Mouse (Mus musculus) heart, embryonic 12.5 days (tissue): ENCODE results near the gene Fam160b1. TPM values are rescaled to one million over a fixed set of nuclear protein-coding genes. Genes with fewer than 3 reads are reported as not detected.

Experiments used
- ATAC-seq: fragments of 200-750 bp; cut with Nextera tagmentation; 2 replicates; pipeline ENCODE4 v1.8.0; 2017; ENCODE audit warnings: moderate TSS enrichment, moderate library complexity; ENCODE audit not compliant: insufficient number of reproducible peaks, low FRiP score
- H3K27ac ChIP-seq: fragments of 300-500 bp; sonication (generic); 2 replicates; pipeline ENCODE4 v1.5.1; 2016; ENCODE audit warnings: mild to moderate bottlenecking, moderate library complexity; ENCODE audit not compliant: poor library complexity, severe bottlenecking
- H3K27me3 ChIP-seq: fragments of 300-500 bp; sonication (generic); replicated peaks from 2 replicates; pipeline ENCODE4 v1.6.1; 2016; ENCODE audit warnings: mild to moderate bottlenecking, moderate library complexity
- H3K36me3 ChIP-seq: fragments of 300-500 bp; sonication (generic); 2 replicates; pipeline ENCODE4 v1.6.1; 2016; ENCODE audit warnings: mild to moderate bottlenecking, moderate library complexity
- H3K4me1 ChIP-seq: fragments of 300-500 bp; sonication (generic); replicated peaks from 2 replicates; pipeline ENCODE4 v1.6.1; 2016; ENCODE audit warnings: mild to moderate bottlenecking
- H3K4me2 ChIP-seq: fragments of 300-500 bp; sonication (generic); 2 replicates; pipeline ENCODE4 v1.6.1; 2016; ENCODE audit warnings: mild to moderate bottlenecking, moderate library complexity
- H3K4me3 ChIP-seq: fragments of 300-500 bp; sonication (generic); 2 replicates; pipeline ENCODE4 v1.5.1; 2016; ENCODE audit warnings: mild to moderate bottlenecking
- H3K9ac ChIP-seq: fragments of 300-500 bp; sonication (generic); 2 replicates; pipeline ENCODE4 v1.6.1; 2016; ENCODE audit warnings: mild to moderate bottlenecking, moderate library complexity
- H3K9me3 ChIP-seq: fragments of 300-500 bp; sonication (generic); replicated peaks from 2 replicates; pipeline ENCODE4 v1.6.1; 2016; ENCODE audit warnings: mild to moderate bottlenecking, moderate library complexity
- WGBS: fragments of 180-500 bp; shearing (Covaris S2); methylation state at CpG from one replicate; pipeline ENCODE4 v1.1.7; 2016; 5-methylcytosine and 5-hydroxymethylcytosine counted together
- polyA plus RNA-seq: library from polyadenylated mRNA; unstranded; fragments of >200 nt; fragmentation: Nextera tagmentation; extraction: Ambion mirVana; gene quantifications from 2 replicates; pipeline ENCODE4 v1.2.1, GENCODE M21; 2016

The Fam160b1 gene
- polyA plus RNA-seq, 1 experiment from 2014 or later: 15.4 TPM

- Histone ChIP-seq H3K36me3 (no peaks in the 10 kb centered on the region), H3K27me3 (no peaks in the 10 kb centered on the region), H3K27ac (no peak overlapping the region), H3K9ac (no peak overlapping the region), H3K4me1 (no peaks in the 10 kb centered on the region), H3K4me3 (no peak overlapping the region), H3K9me3 (no peaks in the 10 kb centered on the region), H3K4me2 (peak overlapping the region; percentile 46)
- 0 out of 2 replicates have a peak, but pooled peaks have one; percentile 37 for ATAC-seq
- 16% methylated on average over 24 of the region's 24 CpGs for WGBS
Observed at GRCm38 (mm10) chr19:57403700-57404501, 43.4 kb downstream of the Fam160b1 start.

DNA sequence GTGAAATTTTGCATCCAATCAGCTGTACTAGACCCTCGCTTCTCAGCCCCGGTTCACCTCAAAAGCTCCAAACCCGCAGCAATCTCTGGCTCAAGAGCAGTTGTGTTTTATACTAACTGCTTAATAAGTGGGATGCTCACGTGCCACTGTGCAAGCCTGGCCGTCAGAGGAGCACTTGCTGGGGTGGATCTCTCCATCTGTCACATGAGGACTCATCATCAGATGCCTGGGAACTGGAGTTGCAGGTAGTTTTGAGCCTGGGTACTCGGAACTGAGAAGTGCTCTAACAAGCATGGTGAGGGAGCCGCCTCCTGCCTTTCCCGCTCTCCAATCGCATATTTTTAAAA lies 44.0 kb downstream of the Fam160b1 start:
- ATAC-seq: no peak
- no peak overlapping the region for H3K4me3 ChIP-seq
- H3K9ac ChIP-seq: no peak overlapping the region
- H3K4me2 ChIP-seq: peak overlapping the region; percentile 46
- WGBS: 24% methylated on average over 9 of the region's 9 CpGs
- no peaks in the 10 kb centered on the region for H3K36me3 ChIP-seq
- H3K9me3 ChIP-seq: no peaks in the 10 kb centered on the region
- H3K27ac ChIP-seq: no peak overlapping the region
- no peaks in the 10 kb centered on the region for H3K27me3 ChIP-seq
- H3K4me1 ChIP-seq: no peaks in the 10 kb centered on the region

GRCm38 (mm10) chr19:57407947-57408346 lies 47.5 kb downstream of the Fam160b1 start:
- Histone ChIP-seq H3K9me3 (no peaks in the 10 kb centered on the region), H3K4me3 (no peak overlapping the region), H3K36me3 (no peaks in the 10 kb centered on the region), H3K27me3 (0 out of 2 replicates have a peak, but pooled peaks cover 4% of the 10 kb centered on the region), H3K4me2 (no peak overlapping the region), H3K27ac (no peak overlapping the region), H3K4me1 (peaks cover 14% of the 10 kb centered on the region), H3K9ac (no peak overlapping the region)
- WGBS: 89% methylated on average over 1 of the region's 1 CpGs
- no peak for ATAC-seq

- H3K4me1 ChIP-seq: peaks cover 19% of the 10 kb centered on the region
- H3K27me3 ChIP-seq: 0 out of 2 replicates have a peak, but pooled peaks cover 4% of the 10 kb centered on the region
- peak overlapping the region; percentile 20 for H3K4me3 ChIP-seq
- 27% methylated on average over 29 of the region's 29 CpGs for WGBS
- H3K36me3 ChIP-seq: no peaks in the 10 kb centered on the region
- H3K27ac ChIP-seq: no peak overlapping the region
- peak overlapping the region; percentile 61 for H3K4me2 ChIP-seq
- H3K9ac ChIP-seq: peak overlapping the region; percentile 50; the same call in 1 of the 2 replicates
- H3K9me3 ChIP-seq: no peaks in the 10 kb centered on the region
- peak; percentile 66; the same call in 1 of the 2 replicates for ATAC-seq
Observed at GRCm38 (mm10) chr19:57411375-57412196, 51.1 kb downstream of the Fam160b1 start.

GRCm38 (mm10) chr19:57413170-57413569 lies 52.7 kb downstream of the Fam160b1 start:
- Histone ChIP-seq H3K27ac (no peak overlapping the region), H3K4me1 (peaks cover 26% of the 10 kb centered on the region), H3K27me3 (peaks cover 8% of the 10 kb centered on the region; the same call in 1 of the 2 replicates), H3K9me3 (no peaks in the 10 kb centered on the region), H3K36me3 (no peaks in the 10 kb centered on the region), H3K4me3 (no peak overlapping the region), H3K9ac (no peak overlapping the region), H3K4me2 (no peak overlapping the region)
- 12% methylated on average over 3 of the region's 3 CpGs for WGBS
- no peak for ATAC-seq

DNA sequence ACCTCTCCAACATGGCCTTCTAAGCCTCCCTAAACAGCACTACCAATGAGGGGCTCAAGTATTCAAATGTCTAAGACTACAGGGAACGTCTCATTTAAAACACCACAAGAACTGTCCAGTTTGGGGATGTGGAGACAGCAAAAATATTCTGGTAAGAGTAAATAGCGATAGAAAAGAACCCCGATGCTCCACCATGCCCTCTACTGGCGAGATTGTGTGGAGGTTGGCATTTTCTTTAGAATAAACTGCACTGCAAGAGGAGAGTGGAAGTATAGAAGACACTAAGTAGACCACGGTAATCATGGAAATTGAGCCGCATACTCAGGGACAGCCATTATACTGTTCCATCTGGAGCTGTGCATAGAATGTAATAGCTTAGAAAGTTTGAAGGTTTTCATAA lies 53.4 kb downstream of the Fam160b1 start:
- ATAC-seq: no peak
- H3K36me3 ChIP-seq: no peaks in the 10 kb centered on the region
- no peak overlapping the region for H3K4me2 ChIP-seq
- no peaks in the 10 kb centered on the region for H3K9me3 ChIP-seq
- 82% methylated on average over 6 of the region's 6 CpGs for WGBS
- peaks cover 26% of the 10 kb centered on the region for H3K4me1 ChIP-seq
- H3K27ac ChIP-seq: no peak overlapping the region
- no peak overlapping the region for H3K4me3 ChIP-seq
- no peak overlapping the region for H3K9ac ChIP-seq
- peaks cover 8% of the 10 kb centered on the region; the same call in 1 of the 2 replicates for H3K27me3 ChIP-seq

GRCm38 (mm10) chr19:57415031-57415807 lies 54.7 kb downstream of the Fam160b1 start:
- 84% methylated on average over 8 of the region's 8 CpGs for WGBS
- Histone ChIP-seq H3K4me1 (peaks cover 26% of the 10 kb centered on the region), H3K36me3 (no peaks in the 10 kb centered on the region), H3K4me3 (no peak overlapping the region), H3K4me2 (no peak overlapping the region), H3K27ac (no peak overlapping the region), H3K9me3 (no peaks in the 10 kb centered on the region), H3K27me3 (peaks cover 9% of the 10 kb centered on the region; the same call in 1 of the 2 replicates), H3K9ac (no peak overlapping the region)
- ATAC-seq: no peak

GRCm38 (mm10) chr19:57417800-57418580 lies 57.5 kb downstream of the Fam160b1 start:
- peak overlapping the region; percentile 33; the same call in 1 of the 2 replicates for H3K9ac ChIP-seq
- no peak for ATAC-seq

DNA sequence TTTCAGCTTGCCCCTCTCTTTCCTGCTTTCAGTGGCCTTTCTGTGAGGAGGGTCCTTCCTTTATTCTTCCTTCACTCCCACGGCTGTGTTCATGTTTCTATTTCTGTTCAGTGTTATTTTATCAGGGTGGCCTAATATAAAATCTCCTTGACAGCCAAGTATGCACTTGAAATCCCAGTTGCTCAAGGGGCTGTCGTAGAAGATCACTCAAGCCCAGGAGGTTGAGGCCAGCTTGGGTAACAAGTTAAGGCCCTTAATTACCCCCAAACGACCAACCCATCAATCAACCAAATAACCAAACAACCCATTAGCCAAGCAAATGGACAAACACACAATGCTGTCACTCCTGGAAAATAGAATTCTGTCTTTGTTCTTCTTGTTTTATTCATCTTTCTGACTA lies 62.9 kb downstream of the Fam160b1 start:
- H3K4me1 ChIP-seq: peaks cover 11% of the 10 kb centered on the region
- no peaks in the 10 kb centered on the region for H3K9me3 ChIP-seq
- H3K4me3 ChIP-seq: no peak overlapping the region
- no peak overlapping the region for H3K9ac ChIP-seq
- H3K27ac ChIP-seq: no peak overlapping the region
- no peak for ATAC-seq
- H3K27me3 ChIP-seq: 0 out of 2 replicates have a peak, but pooled peaks cover 9% of the 10 kb centered on the region
- no peaks in the 10 kb centered on the region for H3K36me3 ChIP-seq
- H3K4me2 ChIP-seq: no peak overlapping the region
- 29% methylated on average over 3 of the region's 3 CpGs for WGBS

More at GRCm38 (mm10) chr19:57417800-57418580, 57.5 kb downstream of the Fam160b1 start:
- Histone ChIP-seq H3K4me3 (peak overlapping the region; percentile 38), H3K27me3 (peaks cover 7% of the 10 kb centered on the region; the same call in 1 of the 2 replicates), H3K9me3 (no peaks in the 10 kb centered on the region), H3K4me2 (peak overlapping the region; percentile 67), H3K27ac (no peak overlapping the region), H3K36me3 (no peaks in the 10 kb centered on the region), H3K4me1 (peaks cover 16% of the 10 kb centered on the region)
- 17% methylated on average over 15 of the region's 17 CpGs for WGBS

- 89% methylated on average over 15 of the region's 15 CpGs for WGBS
- Histone ChIP-seq H3K27ac (no peak overlapping the region), H3K4me3 (no peak overlapping the region), H3K36me3 (no peaks in the 10 kb centered on the region), H3K27me3 (0 out of 2 replicates have a peak, but pooled peaks cover 7% of the 10 kb centered on the region), H3K4me2 (no peak overlapping the region), H3K9ac (no peak overlapping the region), H3K9me3 (no peaks in the 10 kb centered on the region), H3K4me1 (peaks cover 11% of the 10 kb centered on the region)
- no peak for ATAC-seq
Observed at GRCm38 (mm10) chr19:57425296-57425695, 64.8 kb downstream of the Fam160b1 start.
